Mouse (Mus musculus) adrenal gland, postnatal 14 days (tissue): ENCODE results near the gene Wdr26. TPM values are rescaled to one million over a fixed set of nuclear protein-coding genes. Genes with fewer than 3 reads are reported as not detected.
A peak's percentile ranks its signal among the peaks of the same experiment; 100 is the strongest.

Experiments used
- DNase-seq: peaks from one replicate; pipeline ENCODE4 v3.0.0; 2021; ENCODE audit warnings: mixed read lengths
- total RNA-seq: library from RNA; stranded (reverse); gene quantifications from 2 replicates; pipeline ENCODE4 v1.2.3, GENCODE M21; 2021

Gene Wdr26
- total RNA-seq, 1 experiment from 2014 or later: 137 TPM

DNA sequence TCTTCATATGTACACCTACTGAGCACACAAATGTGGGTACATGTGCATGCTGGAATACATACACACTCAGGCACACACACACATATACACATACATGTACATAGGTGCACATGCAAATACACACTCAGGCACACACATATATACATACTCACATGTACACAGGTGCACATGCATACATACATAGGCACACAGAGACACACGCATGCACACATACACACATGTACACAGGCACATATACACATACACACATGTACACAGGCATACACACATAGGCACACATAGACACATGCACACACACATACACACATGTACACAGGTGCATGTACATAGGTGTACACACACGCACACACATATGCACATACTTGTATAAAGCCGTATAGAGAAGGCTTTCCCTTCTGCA is 29.4 kb upstream of the Wdr26 start:
- DNase-seq: no peak

DNA sequence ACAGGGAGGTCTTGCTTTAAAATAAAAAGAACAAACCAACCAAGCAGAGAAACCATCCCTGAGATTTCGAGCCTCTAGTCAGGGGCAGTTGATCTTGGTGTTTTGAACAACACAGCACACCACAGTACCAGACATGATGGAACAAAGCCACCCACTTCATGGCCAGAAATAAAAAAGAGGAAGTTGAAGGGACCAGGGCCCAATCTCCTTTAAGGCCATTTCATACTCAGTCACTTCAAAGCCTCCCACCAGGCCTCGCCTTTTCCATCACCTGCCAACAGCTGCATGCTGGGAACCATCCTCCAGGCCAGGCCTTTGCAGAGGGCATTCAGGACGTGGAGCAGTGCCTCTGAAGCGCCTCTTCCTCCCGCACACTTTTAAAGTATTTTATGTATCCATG is 25.5 kb upstream of the Wdr26 start:
- no peak for DNase-seq

DNA sequence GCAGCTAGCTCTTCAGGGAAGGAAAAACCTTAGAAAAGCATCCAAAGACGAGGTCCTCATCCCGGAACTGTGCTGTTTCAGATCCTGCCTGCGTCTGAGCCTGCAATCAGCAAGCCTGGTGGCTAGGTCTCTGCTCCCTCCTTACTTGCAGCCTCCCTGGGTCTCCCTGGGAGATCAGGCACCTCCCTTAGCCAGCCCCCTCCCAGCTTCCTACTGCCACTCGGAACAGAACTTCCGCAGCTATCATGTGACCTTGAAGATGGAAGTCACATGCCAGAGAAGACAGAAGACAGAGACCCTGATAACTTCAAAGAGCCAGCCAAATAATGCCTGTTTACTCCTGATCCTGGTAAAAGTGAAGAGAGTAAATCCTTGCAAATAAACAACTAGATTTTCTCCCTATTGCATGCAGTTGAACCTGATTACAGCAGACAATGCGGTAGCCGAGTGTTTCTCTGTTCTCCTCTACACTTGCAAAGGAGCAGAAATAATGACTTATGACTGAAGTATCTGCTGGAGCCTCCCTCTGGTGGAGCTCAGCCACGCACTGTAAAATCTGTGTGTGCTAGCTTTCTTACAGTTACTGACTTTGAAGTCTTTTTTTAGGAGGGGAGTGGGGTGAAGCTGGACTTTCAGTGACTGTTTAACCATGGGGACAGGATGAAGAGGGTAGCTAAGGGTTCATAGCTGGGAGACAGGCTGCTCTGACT is 22.7 kb upstream of the Wdr26 start:
- DNase-seq: peak; percentile 58

DNA sequence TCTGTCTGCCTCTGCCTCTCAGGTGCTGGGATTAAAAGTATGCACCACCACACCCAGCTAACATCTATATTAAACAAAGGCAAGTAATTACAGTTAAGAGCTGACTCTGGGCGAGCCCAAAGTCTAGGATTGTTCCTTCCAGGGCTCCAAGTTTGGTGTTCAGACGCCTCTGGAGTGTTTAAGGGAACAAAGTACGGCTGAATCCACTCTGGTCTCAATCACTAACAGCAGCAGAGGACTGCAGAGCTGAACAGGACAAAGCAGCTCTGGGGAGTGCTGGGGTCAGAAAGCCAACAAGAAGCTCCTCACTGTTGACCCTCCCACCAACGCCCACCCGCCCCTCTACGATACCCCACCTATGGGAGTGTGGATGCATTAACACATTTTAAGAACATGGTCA is 21.9 kb upstream of the Wdr26 start:
- DNase-seq: no peak

DNA sequence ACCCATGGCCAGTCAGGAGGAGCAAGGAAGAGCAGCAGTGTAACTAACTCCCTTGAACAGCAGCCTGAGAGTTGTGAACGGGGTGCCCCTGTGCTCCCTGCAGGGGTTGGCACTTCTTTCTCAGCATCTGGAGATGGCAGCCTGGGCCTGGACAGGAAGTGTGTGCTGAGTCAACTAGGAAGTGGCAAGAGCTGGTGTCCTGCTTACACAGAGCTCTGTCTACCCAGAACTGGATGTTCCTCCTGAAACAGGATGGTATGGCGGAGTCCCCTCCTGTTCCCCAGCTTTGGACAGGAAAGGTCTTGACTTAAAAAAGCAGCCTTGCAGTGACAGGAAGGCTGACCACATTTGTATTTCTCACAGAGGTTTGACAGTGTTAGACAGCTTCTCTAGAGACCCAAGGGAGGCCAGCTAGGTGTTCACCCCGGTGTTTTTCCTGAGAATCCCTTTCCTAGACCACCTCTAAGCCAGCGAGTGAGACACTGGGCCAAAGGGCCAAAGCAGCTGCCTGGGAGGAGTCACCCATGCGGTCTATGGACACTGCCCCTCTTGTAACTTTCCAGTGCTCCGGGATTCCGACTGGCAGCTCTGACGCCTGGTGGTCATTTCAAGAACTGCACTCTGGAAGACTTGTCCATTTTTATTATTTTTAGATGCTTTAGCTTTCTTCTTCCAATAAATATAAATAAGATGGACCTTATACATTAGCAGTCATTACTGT is 20.7 kb upstream of the Wdr26 start:
- peak; percentile 92 for DNase-seq

DNA sequence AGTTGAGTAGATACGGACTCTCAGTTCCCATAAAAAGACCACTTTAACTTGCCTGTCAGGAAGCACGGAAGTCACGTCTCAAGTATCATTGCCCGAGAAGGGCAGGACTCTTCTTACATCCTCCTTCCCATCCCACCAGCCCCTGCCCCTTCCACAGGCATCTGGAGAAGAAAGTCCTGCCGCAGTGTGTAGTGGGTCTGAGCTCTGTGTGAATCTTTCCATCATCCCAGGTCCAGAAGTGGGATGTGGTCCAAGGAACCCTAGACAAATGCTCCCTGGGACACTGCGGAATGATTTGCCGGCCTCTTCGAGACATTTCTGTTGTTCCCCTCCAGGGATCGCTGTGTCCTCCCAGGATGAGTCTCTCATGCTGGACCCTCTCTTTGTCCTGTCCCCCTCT is 20.0 kb upstream of the Wdr26 start:
- DNase-seq: no peak

DNA sequence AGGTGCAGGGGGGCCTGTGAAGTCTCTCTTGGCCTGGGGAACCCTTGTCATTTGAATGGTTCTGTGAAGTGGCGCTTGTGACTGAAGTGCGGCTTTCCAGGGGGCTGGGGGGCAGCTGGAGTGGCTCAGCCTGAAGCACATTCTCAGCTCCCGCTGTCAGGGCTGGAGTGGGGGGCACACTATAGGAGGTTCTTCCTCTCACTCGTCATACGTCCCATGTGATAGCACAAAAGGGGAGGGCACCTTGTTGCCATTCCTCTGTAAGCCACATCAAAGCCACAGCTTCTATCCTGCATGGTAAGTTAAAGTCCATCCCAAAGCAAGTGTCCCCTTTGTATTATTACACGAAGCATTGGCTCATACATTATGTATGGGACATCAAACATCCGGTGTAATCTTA is 19.5 kb upstream of the Wdr26 start:
- no peak for DNase-seq

DNA sequence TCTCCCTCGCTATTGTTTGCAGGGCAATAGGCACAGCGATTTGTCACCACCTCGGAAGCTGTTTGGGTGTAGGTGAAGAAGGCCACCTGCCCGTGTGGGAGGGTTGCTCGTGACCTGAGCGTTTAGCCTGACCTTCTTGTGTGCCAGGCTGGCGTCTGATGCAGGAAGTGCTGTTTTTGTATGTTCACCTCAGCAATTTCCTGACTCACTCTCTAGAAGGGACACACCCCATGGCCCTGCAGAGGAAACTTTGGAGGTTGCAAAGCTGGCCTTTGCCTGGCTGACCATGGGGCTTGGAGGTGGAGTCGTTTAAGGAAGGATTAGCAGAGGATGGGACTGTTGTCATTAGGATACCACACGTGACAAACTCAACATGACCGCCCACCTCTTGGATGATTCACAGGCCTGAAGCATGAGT is 18.9 kb upstream of the Wdr26 start:
- DNase-seq: peak; percentile 75

DNA sequence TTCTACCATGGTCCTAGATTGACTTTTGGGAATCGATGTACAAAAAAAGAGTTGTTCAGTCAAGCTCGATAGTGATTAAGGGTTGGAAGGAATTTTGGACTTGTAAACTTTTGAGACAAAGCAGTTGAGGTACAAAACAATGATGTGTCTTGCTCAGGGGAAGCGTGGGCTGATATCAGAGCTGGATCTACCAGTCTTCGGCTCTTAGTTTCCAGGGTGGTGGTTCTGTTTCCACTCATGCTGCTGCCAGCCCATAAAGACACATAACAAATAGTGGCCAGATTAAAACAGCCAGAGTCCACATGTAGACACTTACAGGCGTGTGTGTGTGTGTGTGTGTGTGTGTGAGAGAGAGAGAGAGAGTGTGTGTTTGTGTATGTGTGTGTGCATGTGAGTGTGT is 17.2 kb upstream of the Wdr26 start:
- DNase-seq: no peak

DNA sequence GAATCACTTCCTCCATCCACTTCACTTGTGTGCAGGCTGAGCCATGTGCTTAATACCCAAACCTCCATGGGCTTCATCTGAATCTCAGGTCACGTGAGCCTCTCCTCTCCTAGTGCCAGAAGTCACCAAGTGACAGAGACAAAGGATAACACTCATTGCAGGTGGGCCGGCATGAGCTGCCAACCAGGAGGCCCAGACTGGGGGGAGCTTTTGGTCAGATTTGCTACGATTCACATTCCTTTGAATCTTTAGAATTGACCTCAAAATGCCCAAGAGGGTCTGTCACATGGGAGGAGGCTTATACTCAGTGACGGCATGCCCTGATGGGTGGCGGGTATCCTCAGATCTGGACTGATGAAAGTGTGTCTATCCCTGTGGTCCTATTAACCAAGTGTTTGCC is 16.8 kb upstream of the Wdr26 start:
- DNase-seq: no peak

DNA sequence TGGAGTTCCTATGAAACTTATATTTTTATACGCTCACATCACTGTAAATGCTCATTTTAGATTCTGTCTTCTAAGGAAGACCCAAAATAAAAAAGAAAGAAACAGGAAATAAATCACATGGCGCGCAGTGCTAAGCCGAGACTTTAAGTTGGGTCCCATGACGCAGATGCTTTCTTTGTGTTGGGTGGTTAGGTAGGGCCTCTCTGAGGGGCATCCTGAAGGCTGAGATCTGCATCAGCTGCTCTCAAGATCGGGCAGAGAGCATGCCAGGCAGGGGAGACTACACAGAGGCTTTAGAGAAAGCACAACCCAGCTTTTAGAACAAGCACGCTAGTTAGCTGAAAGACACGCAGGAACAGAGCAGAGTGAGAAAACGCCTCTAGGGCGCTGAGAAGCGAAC is 16.0 kb upstream of the Wdr26 start:
- no peak for DNase-seq

DNA sequence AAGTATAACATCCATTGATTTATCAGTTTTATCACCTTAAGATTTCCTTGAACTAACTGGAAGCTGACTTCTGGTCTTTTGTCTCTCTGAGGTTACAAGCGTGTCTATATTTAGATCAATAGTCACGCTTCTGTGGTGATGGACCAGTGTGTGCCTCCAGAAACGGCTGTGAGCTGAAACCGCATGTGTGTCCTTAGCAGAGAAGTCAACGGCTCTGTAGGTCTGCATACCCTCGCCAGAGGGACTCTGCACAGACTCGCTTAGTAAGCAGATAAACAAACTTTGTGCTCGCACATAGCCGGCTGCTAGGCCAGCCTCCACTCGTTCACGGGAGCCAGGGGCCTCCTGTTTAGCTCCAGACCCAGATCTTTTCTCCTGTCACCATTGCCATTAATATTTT is 15.0 kb upstream of the Wdr26 start:
- DNase-seq: no peak

DNA sequence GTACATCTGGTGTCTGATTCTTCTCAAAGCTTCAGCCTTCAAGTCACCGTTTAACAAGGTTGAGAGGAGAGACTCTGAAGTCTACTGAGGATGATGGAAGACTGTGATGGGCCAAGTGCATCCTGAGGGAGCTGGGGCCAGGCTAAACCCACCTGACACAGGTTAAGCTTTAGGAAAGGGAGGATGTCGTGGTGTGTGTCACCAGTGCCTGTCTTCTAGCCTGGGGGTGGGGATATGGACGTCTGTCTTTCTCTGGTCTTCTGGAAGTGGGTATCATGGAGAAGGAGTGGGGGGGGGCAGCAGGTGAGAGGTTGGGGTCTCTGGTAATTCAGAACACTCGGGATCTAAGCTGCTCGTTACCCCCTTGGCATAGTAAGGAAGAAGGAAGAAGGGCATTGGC is 13.5 kb upstream of the Wdr26 start:
- DNase-seq: no peak

DNA sequence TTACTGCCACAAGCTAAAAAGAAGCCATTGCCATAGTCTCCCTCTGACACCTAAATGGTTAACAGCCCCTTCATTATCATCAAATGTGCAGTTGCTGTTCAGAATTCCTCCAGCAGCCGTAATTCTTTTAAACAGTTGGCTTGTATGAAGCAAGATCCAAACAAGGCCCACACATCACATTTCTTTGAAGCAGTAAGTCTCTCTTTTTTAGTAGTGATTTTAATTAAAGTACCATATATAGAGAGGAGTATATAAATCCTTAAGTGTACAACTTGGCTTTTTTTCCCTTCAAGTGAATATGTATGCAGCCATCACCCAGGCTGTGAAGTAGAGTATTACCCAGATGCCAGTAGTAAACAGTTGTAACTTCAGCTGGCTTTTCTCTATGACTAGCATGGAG is 10.2 kb upstream of the Wdr26 start:
- no peak for DNase-seq

DNA sequence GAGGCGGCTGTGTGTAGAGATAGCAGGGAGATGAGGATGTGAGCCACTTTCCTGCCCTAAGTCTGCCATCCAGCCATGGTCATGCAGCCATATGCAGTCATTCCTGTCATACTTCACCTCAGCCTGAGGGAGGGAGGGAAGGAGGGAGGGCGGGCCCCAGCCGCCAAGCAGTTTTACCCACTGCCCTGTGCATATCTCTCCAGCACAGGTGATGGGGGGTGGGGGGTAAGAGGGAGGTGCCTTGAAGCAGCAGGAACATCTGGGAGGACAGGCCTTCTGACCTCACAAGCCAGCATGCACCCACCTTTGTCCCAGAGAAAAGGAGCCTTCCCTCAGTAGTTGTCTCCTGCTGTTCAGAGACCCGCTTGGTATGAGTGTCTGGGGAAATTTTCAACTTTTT is 4.5 kb upstream of the Wdr26 start:
- no peak for DNase-seq

DNA sequence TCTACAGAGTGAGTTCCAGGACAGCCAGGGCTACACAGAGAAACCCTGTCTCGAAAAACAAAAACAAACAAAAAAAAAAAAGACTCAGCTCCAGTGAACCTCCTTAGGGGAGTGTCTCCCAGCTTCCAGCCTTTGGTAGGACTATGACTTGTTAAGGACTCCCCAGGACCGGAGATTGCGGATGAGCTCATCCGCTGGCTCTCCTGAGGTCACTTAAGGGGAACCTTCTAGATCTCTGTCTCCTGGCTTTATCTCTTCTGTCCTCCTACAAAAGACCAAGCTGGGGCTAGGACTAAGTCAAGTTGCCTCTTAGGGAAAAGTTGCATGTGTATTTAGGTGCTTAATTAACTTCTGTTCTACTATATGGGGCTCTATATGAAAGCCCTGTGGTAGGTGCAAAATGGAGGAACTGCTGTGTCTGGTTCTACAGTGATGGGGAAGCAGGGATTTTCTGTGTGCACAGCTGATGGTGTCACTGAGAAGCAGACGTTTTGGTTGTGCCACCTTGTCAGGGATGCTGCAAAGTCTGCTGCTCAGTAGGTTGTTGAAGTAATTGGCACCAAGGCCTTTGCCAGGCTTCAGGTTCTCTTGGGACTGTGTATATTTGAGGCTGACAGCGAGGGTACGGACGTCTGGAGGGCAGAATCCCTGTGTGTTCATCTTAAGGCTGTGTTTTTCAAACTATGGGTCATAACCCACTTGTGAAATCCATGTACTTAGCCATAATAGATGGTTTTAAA is 2.7 kb upstream of the Wdr26 start:
- no peak for DNase-seq

DNA sequence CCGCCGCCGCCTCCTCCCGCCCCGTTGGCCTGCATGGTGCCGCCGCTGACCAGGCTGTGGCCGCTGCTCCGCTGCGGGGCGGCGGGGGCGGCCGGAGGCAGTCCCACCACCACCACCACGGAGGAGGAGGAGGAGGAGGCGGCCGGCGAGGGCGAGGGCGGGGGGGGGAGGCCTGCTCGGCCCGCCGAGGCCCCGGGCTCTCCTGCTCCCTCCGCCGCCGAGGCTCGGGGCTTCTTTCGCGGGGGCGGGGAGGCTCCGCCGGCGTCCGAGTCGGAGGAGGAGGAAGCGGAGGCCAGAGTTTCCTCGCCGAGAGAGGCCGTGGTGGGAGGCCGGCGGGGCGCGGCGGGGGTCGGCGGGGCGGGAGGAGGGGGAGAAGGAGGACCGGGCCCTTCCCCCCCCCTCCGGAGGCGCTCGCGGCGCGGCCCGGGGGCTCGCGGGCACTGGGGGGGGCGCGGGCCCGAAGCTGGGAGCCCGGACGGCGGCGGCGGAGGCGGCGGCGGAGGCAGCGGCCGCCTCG is 340 bp downstream of the Wdr26 start:
- peak; percentile 70 for DNase-seq

DNA sequence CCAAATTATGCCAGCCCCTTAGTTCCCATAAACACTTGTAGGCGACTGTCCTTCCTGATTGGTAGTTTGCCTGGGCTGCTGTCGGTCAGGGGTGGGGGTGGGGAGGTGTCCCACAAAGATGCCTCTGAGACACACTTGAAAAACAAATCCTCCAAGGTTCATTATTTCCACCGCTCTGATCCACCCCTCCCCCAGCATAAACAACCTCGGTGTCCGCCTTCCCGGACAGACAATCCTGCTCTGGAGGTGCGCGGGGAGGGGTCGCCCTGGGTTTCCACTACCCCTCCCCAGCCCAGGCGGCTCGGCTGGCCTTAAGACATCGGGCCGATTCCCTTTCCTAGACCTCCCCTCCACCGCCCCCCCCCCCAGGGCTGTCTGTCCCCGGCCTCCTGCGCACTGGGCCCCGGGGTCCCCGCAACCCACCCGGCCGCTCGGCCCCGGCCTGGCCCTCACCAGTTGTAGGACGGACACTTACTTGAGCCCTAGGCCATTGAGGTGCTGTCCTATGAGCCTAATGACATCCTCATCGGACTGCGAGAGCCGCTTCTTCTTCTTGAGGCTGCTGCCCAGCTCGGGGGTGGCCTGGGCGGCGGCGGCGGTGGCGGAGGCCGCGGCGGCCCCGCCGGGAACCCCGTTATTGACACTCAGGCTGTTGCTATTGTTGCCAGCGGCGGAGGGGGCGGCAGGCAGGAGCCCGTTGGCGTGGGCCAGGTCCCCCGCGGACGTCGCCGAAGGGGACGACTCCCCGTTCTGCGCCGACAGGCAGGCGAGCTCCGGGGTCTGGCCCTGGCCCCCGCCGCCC is 999 bp downstream of the Wdr26 start:
- peak; percentile 69 for DNase-seq

DNA sequence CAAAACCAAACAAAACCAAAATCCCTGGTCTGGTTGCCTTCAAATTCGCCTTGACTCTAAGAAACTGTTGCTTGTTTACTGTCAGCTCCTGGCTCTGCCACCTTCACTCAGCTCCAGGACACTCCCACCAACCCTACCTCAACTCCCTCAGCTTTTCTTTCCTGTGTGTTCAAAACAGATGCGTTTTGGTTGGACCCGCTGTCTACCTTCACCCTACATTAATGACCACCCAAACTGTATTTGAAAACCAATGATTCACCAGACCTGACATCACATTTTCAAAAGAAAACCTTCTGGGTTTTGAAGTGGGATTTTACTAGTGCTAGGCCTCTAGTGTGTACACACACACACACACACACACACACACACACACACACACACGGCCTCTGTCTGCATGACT is 1.7 kb downstream of the Wdr26 start:
- no peak for DNase-seq

DNA sequence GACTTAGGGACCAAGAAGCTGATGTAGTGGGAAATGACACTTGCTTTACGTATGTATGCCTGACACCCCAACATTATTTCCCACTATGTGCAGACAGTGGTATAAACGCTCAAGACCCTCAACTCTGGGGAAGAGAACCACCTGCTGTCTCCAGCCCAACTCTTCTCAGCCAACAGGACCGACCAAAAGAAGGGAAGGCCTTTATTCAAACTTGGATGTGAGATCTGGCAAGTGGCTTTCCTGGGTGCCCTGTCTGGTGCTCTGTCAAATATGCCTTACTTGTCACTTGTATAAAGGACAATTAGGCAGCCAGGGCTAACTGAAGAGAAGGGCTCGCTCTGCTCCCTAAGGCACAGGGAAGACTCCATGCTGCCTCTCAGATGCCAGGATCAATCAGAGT is 12.4 kb downstream of the Wdr26 start:
- DNase-seq: no peak

DNA sequence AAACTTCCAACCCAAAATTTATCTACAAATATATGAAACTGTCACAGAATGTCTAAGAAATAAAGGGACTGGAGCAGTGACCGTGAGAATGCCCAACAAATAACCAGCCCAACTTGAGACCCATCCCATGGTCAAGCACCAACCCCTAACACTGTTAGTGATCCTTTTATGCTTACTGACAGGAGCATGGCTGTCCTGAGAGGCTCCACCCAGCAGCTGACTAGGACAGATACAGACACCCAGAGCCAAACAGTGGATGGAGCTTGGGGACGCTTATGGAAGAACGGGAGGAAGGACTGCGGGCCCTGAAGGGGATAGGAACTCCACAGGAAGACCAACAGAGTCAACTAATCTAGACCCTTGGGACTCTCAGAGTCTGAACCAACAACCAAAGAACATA is 22.9 kb downstream of the Wdr26 start:
- no peak for DNase-seq

DNA sequence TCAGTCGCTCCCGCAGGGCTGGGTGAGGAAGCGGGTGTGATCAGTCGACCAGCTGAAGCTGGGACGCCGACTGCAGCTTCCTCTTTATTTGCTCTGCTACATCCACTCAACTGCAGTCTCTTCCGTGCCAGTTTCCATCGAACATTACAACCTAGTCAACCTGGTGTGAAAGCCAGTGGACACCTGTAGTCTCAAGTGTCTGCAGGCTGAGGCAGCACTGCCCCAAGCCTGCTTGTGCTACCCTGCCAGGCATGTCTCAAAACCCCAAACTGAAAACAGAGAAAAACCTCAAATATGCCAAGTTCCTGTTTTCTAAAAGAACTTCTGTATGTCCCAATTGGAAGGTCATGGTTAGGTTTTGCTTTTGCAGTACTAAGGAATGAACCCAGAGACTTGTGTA is 41.6 kb downstream of the Wdr26 start:
- no peak for DNase-seq
